Mouse (Mus musculus) cerebellum, adult 9-11 months (tissue): ENCODE measurements around the gene Rad51.

Experiments used
- DNase-seq: peaks from one replicate; pipeline ENCODE4 v3.0.0; 2022

Rad51 gene

DNA sequence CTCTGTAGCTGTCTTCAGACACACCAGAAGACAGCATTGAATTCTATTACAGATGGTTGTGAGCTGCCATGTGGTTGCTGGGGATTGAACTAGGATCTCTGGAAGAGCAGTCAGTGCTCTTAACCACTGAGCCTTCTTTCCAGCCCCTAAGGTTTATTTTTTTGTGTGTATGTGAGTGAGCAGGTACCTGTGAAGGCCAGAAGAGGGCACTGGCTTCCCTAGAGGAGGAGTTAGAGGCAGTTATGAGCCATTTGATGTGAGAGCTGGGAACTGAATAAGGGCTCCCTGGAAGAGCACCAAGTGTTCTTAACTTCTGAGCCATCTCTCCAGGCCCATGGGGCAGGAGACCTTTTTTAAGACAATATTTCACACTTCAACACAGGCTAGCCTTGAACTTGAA, 52.8 kb downstream of the Rad51 start:
- no peak for DNase-seq

DNA sequence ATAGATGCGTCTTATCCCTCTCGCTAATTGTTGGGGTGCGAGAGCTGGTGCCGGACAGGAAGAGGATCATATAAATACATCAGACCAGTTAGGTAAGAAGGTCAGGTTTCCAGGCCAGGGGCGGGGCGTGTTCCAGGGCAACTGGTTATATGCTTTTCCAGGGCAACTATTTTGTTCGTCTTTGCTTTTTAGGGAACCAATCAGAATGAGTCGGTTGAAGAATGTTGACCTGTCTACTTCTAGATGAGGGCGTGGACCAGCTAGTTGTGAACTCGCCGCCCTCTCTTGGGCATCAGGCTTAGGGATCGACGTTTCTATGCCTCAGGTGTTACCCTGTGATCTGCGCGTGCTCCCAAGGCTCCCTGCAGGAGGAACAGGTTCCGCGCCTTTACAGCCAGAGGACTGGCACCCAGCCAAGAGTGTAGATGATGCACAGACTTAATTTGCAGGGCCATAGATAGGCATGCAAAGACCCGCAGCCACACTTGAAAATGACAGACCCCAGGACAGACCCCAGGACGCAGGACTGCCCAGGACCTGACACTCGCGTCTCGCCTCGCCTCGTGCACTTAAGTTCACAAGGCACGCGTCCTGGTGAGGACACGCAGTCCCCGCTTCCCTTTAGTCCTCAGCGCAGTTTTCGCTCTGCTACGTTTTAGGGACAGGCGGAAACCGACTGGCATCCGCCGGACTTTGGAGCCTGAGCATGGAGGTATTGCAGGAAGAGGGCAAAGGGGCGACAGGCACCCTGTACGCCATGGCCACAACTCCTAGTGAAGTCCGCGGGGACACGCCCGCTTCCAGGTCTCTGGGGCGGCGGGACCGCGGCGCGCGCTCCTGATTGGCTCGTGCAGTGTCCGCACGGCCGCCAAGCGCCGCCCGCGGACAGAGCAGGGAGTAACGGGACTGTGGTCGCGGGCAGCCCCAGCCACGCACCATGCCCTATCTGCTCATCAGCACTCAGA, 54.6 kb downstream of the Rad51 start, which contains the start of gene Gchfr:
TSS of gene Gchfr (plus strand) at position 873 of the 965 bp plus-strand sequence.
- peak; percentile 39 for DNase-seq

DNA sequence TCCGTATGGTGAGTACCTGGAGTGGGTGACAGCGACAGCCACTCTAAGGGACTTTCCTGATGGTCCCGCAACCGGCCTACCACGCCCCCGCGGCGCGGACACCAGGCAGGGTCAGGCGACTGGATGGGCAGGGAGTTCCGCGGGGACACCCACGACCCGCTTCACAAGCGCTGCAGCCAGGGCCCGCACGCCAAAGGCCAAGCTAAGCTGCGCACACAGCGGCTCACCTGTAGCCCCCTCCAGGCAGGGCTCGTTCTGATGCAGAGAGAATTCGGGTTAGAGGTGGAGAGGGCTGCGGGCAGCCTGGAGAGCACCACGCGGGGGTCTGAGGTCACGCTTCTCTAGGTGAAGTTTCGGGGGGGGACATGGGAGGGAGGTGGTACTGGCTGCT, 55.3 kb downstream of the Rad51 start:
- DNase-seq, result no peak

DNA sequence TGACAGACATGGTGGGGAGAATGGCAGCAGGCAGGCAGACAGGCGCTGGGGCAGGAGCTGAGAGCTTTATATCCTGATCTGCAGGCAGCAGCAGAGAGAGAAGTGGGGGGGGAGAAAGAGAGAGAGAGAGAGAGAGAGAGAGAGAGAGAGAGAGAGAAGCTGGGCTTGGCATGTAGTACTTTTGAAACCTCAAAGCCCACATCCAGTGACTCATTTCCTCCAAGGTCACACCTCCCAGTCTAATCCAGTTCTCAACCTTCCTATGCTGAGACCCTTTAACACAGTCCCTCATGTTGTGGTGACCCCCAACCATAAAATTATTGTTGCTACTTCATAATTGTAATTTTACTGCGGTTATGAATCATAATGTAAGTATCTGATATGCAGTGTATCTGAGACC, 57.7 kb downstream of the Rad51 start:
- DNase-seq, result no peak

DNA sequence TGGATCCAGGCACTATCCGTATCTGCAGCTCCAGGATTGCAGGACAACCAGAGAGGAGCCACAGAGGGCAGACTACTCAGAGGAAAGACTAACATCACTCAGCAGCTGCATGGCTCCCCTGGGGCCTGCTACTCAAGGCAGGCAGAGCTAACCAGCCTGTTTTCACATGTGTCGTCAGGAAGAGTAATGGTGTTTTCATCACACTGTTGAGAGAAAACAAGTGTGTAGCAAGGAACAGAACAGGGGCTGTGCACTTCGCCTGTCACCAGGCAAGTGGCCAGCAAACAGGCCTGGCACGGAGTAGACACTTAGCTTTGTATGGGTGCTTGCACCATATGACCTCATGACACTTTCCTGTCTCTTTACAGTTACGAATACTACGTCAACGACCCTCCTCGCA, 59.0 kb downstream of the Rad51 start:
- no peak for DNase-seq

DNA sequence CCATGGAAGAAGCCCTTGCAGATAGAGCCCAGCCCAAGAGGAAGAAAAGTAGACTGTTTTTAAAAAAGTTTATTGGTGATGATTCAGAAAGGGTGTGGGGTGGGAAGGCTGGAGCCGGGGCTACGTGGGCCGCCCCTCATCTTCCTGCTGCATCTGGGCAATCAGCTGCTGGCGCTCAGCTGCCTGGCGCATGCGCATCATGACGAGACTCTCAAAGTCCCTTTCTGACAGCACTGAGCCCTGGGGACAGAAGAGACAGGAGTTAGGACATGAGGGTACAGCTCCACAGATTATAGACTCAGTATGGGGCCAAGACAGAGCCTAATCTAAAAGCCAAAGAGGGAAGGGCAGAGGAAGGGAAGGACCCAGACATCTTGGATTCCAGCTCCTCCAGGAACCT, 59.9 kb downstream of the Rad51 start:
- DNase-seq, result no peak

DNA sequence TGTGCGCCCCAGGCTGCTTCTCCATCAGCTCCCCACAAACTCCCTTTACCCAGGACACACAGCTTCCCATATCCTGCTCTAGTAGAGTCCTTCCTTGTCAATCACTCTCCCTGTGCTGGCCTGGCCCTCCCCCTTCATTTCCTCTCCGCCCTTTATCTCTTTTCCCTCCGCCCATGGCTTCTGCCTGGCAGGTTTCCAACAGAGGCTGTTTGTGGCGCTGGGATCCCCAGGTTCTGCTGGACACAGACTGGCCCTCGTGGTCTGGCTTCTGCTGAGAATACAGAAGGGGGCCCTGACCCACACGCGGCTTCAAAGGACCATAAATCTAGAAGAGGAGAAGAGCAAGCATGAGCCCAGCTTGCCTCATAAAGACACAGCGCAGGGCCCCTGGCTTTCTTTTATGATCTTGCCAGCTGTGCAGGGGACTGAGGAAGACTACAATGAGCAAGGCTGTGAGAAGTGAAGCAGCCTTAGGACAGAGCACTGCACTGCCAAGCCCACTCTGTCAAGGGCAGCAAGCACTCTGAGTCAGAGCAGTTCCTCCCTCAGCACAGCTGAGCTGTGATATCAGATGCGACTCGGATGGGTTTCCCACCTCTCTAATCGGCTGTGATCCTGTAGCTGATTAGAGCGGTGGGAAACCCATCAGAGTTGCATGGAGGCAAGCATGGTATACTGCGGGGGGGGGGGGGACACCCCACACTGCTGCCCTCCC, 60.4 kb downstream of the Rad51 start:
- no peak for DNase-seq

DNA sequence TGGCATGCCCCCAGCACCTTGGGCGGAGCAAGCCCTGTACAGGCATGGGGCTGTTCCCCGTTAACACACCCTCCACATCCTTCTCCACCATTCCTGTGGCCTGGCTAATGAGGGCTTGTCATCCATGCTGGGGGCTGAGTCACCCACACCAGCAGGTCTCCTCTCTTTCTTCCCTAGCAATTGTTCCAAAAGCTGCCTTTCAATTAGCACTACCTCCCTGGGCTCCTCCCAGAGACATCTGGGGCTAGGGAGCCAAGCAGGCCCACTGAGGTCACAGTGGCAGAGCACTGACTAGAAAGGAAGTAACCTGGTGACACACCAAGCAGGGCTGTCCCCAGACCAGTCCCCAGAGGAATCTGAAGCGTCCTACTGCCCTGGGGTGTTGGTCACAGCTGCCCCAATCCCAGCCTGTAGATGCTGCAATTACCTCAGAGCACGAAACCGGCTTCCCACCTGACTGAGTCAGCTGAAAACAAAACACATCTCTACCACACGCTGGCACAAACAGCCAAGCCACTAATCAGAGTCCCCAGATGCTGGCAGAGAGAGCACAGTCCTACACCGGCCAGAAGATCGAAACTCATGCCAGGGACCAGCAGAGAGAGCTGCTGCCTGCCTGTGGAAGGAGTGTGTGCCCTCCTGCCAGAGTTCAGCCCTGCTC, 61.5 kb downstream of the Rad51 start, which contains the start of gene Gm14137:
TSS of gene Gm14137 (plus strand) at position 519 of the 661 bp plus-strand sequence.
- DNase-seq, result no peak

DNA sequence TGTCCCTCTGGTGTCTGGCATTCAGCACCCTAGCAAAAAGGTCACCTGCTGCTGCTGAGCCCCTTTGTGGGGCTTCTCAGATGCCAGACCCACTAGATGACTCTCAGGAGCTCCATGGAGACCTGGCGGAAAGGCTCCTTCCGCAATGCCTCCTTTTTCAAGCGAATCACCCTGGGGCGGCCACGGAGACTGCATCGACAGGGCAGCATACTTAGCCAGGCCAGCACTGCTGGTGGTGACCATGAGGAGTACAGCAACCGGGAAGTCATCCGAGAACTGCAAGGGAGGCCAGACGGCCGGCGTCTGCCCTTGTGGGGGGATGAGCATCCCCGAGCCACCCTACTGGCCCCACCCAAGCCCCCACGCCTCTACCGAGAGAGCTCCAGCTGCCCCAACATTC, 62.3 kb downstream of the Rad51 start:
- DNase-seq, result no peak

DNA sequence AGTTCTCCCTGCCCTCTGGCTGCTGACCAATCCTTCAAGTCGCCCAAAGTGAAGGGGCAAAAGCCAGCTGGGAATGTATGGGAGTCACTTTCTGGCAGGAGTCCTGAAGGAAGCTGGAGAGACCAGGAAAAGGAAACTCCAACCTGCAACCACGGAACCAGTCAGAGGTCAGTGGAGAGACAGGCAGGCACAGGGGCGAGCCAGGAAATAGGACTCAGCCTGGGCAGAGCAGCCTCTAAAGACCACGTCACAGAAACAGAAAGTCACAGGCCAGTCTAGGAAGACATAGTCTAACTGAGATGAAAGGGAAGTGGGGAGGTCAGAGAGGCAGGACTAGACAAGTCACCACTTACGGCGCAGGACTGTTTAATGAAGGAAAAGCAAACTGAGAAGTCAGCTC, 63.0 kb downstream of the Rad51 start:
- no peak for DNase-seq

DNA sequence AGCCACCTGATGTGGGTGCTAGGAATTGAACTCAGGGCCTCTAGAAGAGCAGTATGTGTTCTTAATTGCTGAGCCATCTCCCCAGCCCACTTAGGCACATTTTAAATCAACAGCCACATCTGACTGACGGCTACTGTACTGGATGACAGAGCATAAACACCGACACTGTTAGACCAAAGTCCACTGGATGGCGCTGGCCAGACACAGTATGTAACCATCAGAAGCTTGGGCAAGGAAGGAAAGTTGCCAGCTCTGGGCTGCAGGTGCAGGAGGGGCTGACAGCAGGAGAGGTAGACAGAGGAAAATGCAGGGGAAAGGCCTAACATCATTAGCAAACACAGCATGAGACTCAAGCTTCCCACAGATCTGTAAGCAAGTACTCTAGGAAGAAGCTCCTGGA, 64.2 kb downstream of the Rad51 start:
- DNase-seq, result no peak

DNA sequence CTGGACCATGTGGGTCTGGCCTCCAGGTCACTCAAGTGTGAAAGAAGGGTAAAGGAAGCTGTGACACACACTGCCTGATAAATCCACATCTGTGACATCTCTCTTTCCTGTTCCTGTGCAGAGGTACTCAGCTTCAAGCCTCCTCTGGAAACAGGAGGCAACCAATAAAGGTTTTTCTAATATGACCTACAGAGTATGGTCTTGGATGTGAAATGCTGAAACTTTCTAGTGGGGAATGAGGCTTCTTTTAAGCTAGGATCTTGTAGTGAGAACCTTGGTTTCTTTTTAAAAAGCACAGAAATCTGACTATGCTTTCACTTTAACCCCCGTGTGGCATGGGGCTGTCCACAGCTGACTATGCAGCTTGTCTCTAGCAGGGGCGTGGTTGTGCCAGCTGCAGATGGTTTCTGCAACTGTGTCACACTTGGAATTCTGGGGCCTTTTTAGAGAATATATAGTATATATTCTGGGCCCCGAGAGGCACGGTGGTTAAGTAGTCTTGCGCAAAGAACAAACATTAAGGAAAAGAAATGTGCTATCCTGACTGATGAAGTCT, 64.9 kb downstream of the Rad51 start:
- DNase-seq, result no peak

DNA sequence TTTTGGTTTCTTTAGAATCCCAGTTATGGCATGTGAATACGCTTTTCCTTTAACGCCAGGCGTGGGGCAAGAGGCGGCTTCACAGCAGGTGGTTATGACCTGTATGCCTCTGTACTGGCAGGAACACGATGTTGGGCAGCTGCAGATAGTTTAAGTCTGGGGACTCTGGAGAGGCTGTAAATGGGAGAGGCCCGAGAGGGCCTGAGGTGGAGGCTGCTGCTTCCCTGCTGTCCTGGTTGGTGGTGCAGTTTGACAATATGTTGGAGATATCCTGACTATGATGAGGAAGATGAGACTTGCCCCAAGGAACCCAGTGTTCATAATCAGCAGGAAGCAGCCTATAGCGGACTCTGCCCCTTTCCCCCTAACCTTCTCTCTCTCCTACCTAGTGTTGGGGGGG, 70.3 kb downstream of the Rad51 start:
- DNase-seq, result no peak

DNA sequence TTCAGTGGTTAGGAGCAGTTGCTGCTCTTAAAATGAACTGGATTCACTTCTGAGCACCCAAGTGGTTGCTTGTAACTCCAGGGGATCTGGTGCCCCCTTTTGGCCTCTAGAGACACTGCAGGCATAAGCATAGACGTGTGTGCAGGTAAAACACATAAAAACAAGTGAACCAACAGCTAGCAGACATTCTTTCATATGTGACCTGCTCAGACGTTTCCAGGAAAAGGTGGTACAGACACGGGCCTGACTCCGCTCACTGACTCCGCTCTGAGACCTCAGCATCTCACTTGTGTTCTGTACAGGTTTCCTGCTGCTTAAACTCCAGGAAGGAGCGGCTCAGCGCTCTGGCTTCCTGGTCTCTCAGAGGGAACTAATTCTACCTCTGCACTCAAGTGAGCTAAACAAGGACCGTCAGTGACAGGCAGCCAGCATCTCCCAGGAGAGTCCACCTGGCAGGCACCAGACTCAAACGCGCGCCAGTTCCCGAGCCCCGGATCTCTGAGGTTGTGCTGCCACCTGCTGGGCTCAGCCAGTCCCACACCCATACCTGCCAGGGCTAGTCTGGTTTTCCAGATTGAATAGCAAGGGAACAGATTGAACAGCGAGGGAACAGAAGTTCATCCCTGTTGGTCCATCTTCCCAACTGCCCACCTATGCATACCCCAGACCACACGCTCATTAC, 76.6 kb downstream of the Rad51 start:
- DNase-seq, result peak; percentile 87

DNA sequence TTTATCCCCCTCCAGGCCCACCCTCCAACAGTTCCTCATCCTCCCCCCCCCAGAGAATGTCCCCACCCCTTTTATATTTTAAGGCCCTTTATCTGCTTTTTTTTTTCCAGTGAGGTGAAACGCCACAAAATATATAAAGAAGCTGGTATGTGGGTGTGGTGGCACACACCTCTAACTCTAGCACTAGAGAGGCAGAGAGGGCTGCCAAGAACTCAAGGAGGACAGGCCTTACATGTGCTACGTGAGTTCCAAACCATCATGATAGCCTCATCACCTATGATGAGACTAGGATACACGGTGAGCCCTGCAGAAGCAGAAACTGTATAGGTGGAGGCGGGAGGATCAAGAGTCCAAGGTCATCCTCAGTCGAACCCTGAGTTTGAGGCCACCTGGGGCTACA, 78.4 kb downstream of the Rad51 start:
- no peak for DNase-seq

DNA sequence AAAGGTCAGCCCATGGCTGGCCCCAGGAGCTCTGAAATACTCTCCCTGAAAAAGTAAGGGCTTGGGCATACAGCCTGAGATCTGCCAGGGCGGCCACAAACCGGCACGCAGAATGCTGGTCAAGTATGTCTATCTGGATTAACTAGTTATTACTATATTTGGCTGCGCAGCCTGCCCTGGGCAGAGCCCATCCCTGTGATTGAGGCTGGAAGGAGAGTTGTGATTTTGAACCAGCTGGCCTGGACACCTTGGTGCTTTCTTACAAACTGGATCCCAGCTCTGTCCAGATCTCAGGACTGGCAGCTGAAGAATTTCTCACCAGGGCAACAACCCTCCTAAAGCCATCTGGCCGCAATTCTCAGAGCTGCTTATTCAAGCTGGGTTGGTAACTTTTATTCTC, 81.5 kb downstream of the Rad51 start:
- DNase-seq, result peak; percentile 34

DNA sequence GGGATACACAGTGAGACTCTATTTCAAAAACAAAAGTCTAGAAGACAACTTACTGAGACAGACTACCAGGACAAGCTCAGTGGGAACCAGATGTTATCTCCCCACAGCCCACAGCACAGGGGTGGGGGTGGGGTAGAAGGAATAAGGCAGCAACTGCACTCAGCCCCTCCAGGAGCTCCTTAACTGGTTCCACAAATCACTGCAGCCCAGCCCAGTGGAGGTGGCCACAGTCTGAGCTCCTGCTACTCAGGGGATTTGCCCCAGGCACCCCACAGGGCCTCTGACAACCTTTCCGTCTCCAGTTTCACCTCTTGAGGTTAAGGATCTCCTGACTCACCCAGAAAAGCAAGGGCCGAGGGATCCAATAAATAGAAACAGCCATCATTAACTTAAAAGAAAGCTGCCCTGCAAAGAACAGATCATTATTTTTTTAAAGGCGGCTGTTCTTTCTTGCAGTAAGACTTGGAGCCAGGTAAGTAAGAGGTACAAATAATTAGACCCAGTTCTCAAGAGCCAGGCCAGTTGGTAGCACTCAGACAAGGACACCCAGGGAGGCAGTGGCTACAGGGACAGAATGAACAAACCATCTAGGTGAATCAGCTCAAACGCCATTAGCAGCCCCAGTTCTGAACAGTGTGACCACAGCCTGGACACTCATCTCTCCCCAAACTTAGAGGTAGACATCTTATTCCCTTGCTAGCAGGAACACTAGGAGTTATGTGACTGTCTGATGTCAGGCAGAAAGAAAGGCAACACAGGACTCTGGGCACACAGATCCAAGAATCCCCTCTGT, 83.9 kb downstream of the Rad51 start:
- DNase-seq, result no peak
